Mouse (Mus musculus) cortical plate, adult 2 months (tissue): ENCODE results near the gene Adgre5.

Experiments used
- CTCF ChIP-seq: fragments of 200-500 bp; IDR thresholded peaks from 2 replicates; pipeline ENCODE4 v1.5.1; 2011; ENCODE audit warnings: mild to moderate bottlenecking, control low read depth, low read length; ENCODE audit not compliant: insufficient read depth; ENCODE audit errors: extremely low read depth
- POLR2A ChIP-seq: fragments of 200-500 bp; IDR thresholded peaks from 2 replicates; pipeline ENCODE4 v1.6.1; 2011; ENCODE audit warnings: mild to moderate bottlenecking, low read length, control low read depth; ENCODE audit not compliant: insufficient read depth; ENCODE audit errors: extremely low read depth

GRCm38 (mm10) chr8:83707554-83707953 is 33.6 kb downstream of the Adgre5 start:
- TF ChIP-seq POLR2A = no peak
- no peak for TF ChIP-seq CTCF
